Mouse (Mus musculus): ENCODE results near the gene Gm36210. TPM values are rescaled to one million over a fixed set of nuclear protein-coding genes. Genes with fewer than 3 reads are reported as not detected.
"Not testable (repeated sequence)": the region's sequence is repeated elsewhere in the genome, so short reads cannot be mapped to it uniquely, and the experiment has no call there.

Gene Gm36210
- total RNA-seq, 2 experiments from 2014 or later = not detected

GRCm38 (mm10) chr7:4879036-4879435 lies 27.3 kb downstream of the Gm36210 start:
- DNase-seq = not testable (repeated sequence)

- DNase-seq = no peak
These were observed 28.1 kb downstream of the Gm36210 start for GRCm38 (mm10) chr7:4878186-4878585.

GRCm38 (mm10) chr7:4877226-4877625 lies 29.1 kb downstream of the Gm36210 start:
- DNase-seq = no peak

- DNase-seq = peak; percentile 90
These were observed 29.5 kb downstream of the Gm36210 start, which contains the start of gene Isoc2a for GRCm38 (mm10) chr7:4876753-4877221. Gene Isoc2a (plus strand): TSS chr7:4877153.

GRCm38 (mm10) chr7:4870133-4870532 lies 36.2 kb downstream of the Gm36210 start, which contains the start of gene Isoc2b:
Gene Isoc2b (minus strand): TSS chr7:4870258.
- no peak for DNase-seq

GRCm38 (mm10) chr7:4866631-4867180 lies 39.6 kb downstream of the Gm36210 start:
- no peak for DNase-seq

- peak; percentile 98 for DNase-seq
These were observed 40.5 kb downstream of the Gm36210 start for GRCm38 (mm10) chr7:4865579-4866493.

GRCm38 (mm10) chr7:4865090-4865489 lies 41.2 kb downstream of the Gm36210 start:
- DNase-seq = peak; percentile 56

- no peak for DNase-seq
These were observed 42.0 kb downstream of the Gm36210 start for GRCm38 (mm10) chr7:4864130-4864845.

- no peak for DNase-seq
These were observed 42.7 kb downstream of the Gm36210 start for GRCm38 (mm10) chr7:4863541-4864080.

GRCm38 (mm10) chr7:4863041-4863440 lies 43.3 kb downstream of the Gm36210 start:
- DNase-seq = peak; percentile 69

- not testable (repeated sequence) for DNase-seq
These were observed 45.4 kb downstream of the Gm36210 start for GRCm38 (mm10) chr7:4860926-4861325.

- no peak for DNase-seq
These were observed 46.8 kb downstream of the Gm36210 start for GRCm38 (mm10) chr7:4859418-4859978.

- no peak for DNase-seq
These were observed 49.0 kb downstream of the Gm36210 start for GRCm38 (mm10) chr7:4857321-4857720.

- no peak for DNase-seq
These were observed 49.8 kb downstream of the Gm36210 start for GRCm38 (mm10) chr7:4856508-4856907.

GRCm38 (mm10) chr7:4853613-4854012 lies 52.7 kb downstream of the Gm36210 start:
- DNase-seq = no peak

- DNase-seq = no peak
These were observed 55.0 kb downstream of the Gm36210 start for GRCm38 (mm10) chr7:4851315-4851688.

GRCm38 (mm10) chr7:4850621-4851314 lies 55.5 kb downstream of the Gm36210 start:
- DNase-seq = no peak

- DNase-seq = no peak
These were observed 56.9 kb downstream of the Gm36210 start for GRCm38 (mm10) chr7:4849372-4849771.

Measured in heart, postnatal 4 days (tissue).